Mouse (Mus musculus) heart, adult 2 months (tissue): ENCODE measurements around the gene Klhdc8a.

ENCODE experiments used
- CTCF ChIP-seq: fragments of 200-600 bp; IDR thresholded peaks from 2 replicates; pipeline ENCODE4 v1.8.1; 2022; ENCODE audit warnings: antibody characterized with exemption, mild to moderate bottlenecking, moderate library complexity
- POLR2A ChIP-seq: fragments of 200-500 bp; IDR thresholded peaks from 2 replicates; pipeline ENCODE4 v1.6.1; 2011; ENCODE audit warnings: mild to moderate bottlenecking, low read depth, low read length, control low read depth; ENCODE audit not compliant: insufficient read depth

- TF ChIP-seq CTCF (no peak), POLR2A (no peak)
Measured at GRCm38 (mm10) chr1:132354234-132354633, 55.8 kb downstream of the Klhdc8a start.
